Mouse (Mus musculus) activated CD4-positive, CD25-positive, alpha-beta regulatory T cell (primary cell): ENCODE data around the gene Vmn1r46. TPM values are rescaled to one million over a fixed set of nuclear protein-coding genes. Genes with fewer than 3 reads are reported as not detected.

ENCODE experiments used
- polyA plus RNA-seq, 2 experiments: library from polyadenylated mRNA; unstranded; fragments of 100-300 nt; shearing (Covaris generic); gene quantifications; one replicate each; pipeline ENCODE4 v1.2.1; 2017

The Vmn1r46 gene
- under 1 TPM in 1 of 2 experiments, not detected in 1; 0.06 TPM for polyA plus RNA-seq

DNA sequence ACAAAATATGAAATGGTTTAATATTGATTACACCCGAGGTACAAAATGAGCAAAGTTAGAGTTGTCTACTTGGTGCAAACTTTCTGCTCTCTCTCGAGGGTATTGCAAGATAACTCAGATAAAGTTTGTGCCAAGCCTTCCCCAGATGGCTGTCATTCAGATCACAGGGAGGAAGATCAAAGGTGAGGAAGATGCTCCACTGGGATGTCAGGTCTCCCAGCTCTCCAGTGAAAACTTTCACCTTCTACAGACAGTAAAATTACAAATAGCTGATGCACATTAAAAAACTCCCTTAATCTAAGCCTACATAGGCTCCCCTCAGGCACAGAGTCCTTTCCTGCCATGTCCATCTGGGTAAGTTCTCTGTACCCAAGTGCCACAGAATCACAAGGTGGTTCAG lies at the start of gene Vmn1r46:
Gene Vmn1r46, plus strand, starts transcription at position 301 of the 400 bp plus-strand sequence.

DNA sequence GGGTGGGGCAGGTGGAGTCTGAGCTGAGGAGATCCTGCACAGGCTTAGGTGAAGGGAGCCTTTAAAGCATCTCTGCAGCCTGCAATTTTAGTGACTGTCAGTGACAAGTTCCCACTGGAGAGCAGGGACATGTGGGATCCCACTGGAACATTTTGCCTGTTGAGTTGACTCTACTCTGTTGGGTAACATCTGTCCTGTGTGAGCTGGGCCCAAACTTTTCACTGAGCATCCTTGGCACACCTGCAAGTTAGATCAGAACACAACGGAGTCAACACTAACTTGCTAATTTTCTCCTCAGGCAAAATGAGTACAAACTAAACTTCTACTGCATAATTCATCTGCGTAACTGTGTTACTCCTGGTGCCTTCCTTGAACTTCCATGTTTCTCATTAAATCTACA lies 28.6 kb upstream of the Vmn1r46 start, which contains the start of gene Vmn1r45:
Gene Vmn1r45, minus strand, starts transcription at position 101 of the 400 bp plus-strand sequence.

DNA sequence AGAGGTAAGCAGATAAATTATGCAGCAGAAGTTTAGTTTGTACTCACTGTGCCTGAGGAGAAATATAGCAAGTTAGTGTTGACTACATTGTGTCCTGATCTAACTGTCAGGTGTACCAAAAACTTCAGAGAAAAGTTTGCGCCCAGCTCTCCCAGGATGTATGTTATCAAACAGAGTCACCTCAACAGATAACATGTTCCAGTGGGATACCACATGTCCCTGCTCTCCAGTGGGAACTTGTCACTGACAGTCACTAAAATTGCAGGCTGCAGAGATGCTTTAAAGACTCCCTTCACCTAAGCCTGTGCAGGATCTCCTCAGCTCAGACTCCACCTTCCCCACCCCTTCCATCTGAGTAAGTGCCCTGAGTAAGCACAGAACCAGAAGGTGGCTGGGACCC lies 46.7 kb downstream of the Vmn1r46 start, which contains the start of gene Vmn1r47:
Gene Vmn1r47, plus strand, starts transcription at position 301 of the 400 bp plus-strand sequence.

Other genes with a start within 250 kb of the Vmn1r46 start
- under 1 TPM in 1 of 2 experiments, not detected in 1; 0.17 TPM for gene Vmn1r41, start 228.5 kb upstream of the Vmn1r46 start, polyA plus RNA-seq
- not detected for gene Vmn1r42, start 92.9 kb upstream of the Vmn1r46 start, polyA plus RNA-seq
- gene Vmn1r43, start 92.9 kb upstream of the Vmn1r46 start, polyA plus RNA-seq, result under 1 TPM in 1 of 2 experiments, not detected in 1; 0.22 TPM
- gene Vmn1r44, start 85.7 kb upstream of the Vmn1r46 start, polyA plus RNA-seq, result under 1 TPM in 1 of 2 experiments, not detected in 1; 0.43 TPM
- gene Vmn1r45, start 28.7 kb upstream of the Vmn1r46 start, polyA plus RNA-seq, result under 1 TPM in 1 of 2 experiments, not detected in 1; 0.55 TPM
- gene Vmn1r47, start 46.8 kb downstream of the Vmn1r46 start, polyA plus RNA-seq, result not detected
- not detected for gene Vmn1r48, start 67.5 kb downstream of the Vmn1r46 start, polyA plus RNA-seq
- gene Vmn1r49, start 109.2 kb downstream of the Vmn1r46 start, polyA plus RNA-seq, result under 1 TPM in 1 of 2 experiments, not detected in 1; 0.04 TPM
- gene Vmn1r50, start 132.1 kb downstream of the Vmn1r46 start, polyA plus RNA-seq, result not detected
- not detected for gene Vmn1r51, start 153.3 kb downstream of the Vmn1r46 start, polyA plus RNA-seq
- gene Vmn1r52, start 205.5 kb downstream of the Vmn1r46 start, polyA plus RNA-seq, result not detected
- not detected for gene V1ra8, start 233.5 kb downstream of the Vmn1r46 start, polyA plus RNA-seq